Mouse (Mus musculus): Measurements from ENCODE around the gene Cby1.

DNA sequence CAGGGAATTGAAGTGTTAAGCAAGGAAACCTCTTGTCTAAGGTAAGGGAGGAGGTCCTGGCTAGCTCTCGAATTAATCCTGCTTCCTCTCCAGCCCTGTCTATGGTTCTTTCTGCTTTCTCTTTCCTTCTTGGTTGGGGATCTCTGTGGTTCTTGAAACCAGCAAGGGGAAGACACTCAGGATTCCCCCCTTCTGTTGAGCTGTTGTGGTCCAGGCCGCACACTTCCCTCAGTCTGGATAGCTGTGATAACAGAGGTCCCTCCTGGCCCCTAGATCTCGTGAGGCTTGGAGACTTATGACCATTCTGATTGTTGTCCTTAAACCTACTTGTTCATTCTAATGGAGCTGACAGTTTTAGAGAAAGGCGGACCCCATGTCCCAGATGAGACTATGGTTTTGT lies 35.5 kb downstream of the Cby1 start:
- TF ChIP-seq CTCF (IDR thresholded peaks at IDR 0.05; ENCODE audit: low read depth) (no peak), EP300 (IDR thresholded peaks at IDR 0.05; ENCODE audit: low read depth) (peak; percentile 71)

All from liver, embryonic 14.5 days (tissue).